Mouse (Mus musculus): ENCODE data around the gene Exoc3l4. TPM values are rescaled to one million over a fixed set of nuclear protein-coding genes. Genes with fewer than 3 reads are reported as not detected.

The Exoc3l4 gene
- total RNA-seq, 2 experiments from 2014 or later: not detected

DNA sequence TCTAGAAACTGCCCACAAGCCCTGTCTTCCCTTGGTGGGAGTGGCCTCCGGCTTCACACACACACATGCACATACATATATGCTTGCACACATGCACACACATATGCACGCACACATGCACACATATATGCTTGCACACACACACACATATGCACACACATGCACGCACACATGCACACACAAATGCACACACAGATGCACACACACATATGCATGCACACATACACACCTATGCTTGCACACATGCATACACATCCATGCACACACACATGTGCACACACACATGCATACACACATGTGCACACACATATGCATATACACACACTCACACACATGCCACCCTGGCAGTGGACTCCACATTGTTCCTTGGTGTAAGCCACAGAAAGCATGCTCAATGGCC is 57.6 kb downstream of the Exoc3l4 start:
- no peak for ATAC-seq (replicated peaks; ENCODE audit: low FRiP score, low TSS enrichment, poor library complexity, severe bottlenecking)

DNA sequence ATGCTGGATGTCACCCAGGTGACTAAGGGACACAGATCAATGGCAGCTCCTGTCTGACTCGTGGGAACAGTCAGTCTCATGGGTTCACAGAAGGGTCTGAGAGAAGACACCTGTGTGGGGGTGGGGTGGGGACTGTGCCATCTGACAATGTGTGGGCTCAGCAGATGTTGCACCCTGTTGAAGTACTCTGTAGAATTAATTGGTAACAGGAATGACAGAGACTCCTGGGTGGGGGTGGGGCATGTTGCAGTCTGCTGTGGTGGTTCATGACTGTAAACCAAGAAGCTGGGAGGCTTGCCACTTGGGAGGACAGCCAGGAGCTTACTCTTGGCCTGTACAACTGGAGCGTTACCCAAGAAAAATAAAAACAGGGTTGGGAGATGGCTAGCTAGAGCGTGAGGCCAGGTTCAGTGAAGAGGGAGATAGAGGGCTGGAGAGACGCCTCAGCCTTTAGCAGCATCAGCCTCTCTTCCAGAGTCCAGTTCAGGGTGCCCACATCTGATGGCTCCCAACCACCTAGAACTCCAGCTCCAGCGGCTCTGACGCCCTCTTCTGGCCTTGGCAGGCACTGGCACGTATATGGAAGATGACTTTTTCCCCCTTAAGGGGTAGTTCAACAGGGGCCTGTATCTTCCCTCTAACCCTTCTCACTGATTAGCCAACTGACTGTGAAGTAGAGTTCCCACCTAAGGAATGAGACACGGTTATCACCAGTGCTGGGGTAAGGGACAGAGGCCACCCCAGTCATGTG is 58.3 kb downstream of the Exoc3l4 start:
- ATAC-seq (replicated peaks; ENCODE audit: low FRiP score, low TSS enrichment, poor library complexity, severe bottlenecking): peak; percentile 39; the same call in 1 of the 2 replicates

DNA sequence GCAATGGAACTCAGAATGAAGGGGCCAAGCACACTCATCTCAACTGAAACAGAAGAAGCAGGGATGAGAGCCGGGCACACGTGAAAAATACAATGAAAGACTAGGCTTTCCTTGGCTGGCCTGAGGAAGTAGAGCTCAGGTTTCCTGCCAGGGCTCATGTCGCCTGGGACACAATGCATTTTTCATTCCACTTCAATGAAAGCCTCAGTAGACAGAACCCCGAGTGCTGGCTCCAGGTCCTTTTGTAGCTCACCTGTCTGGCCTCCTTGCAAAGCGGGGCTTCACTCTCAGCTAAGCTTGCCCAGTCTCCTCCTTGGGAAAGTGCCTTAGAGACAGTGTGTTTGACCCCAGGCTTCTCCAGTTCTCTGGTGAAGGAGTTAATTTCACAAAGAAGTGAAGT is 62.1 kb downstream of the Exoc3l4 start:
- no peak for ATAC-seq (replicated peaks; ENCODE audit: low FRiP score, low TSS enrichment, poor library complexity, severe bottlenecking)

DNA sequence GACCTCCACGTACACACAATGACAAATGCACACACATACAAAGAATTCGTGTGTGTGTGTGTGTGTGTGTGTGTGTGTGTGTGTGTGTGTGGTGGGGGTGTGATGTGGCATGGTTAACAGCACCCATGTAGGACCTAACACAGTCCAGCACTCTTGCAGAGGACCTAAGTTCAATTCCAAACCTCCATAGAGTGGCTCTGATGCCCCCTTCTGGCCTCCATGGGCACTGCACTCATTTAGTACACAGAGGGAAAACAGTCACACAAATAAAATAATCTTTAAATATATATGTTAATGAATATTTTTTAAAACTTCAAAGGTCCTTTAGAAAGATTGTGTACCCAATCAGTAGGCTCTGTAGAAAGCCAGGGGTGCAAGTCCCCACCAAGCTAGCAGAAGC is 63.1 kb downstream of the Exoc3l4 start:
- ATAC-seq (replicated peaks; ENCODE audit: low FRiP score, low TSS enrichment, poor library complexity, severe bottlenecking): peak; percentile 50; the same call in 1 of the 2 replicates

Other genes starting within 250 kb of the Exoc3l4 start
- not detected in 2 replicates for gene 4930595D18Rik, start 232.5 kb upstream of the Exoc3l4 start, total RNA-seq (2014; fragmentation: Nextera tagmentation)
- not detected in 2 replicates for gene 4930595D18Rik, start 232.5 kb upstream of the Exoc3l4 start, total RNA-seq (2017)
- not detected in 2 replicates for gene Amn, start 145.9 kb upstream of the Exoc3l4 start, total RNA-seq (2014; fragmentation: Nextera tagmentation)
- 0.47 TPM in 1 of 2 replicates, not detected in the other for gene Amn, start 145.9 kb upstream of the Exoc3l4 start, total RNA-seq (2017)
- 7.9 and 11.5 TPM in 2 replicates for gene Cdc42bpb, start 39.3 kb upstream of the Exoc3l4 start, total RNA-seq (2014; fragmentation: Nextera tagmentation)
- 2.6 and 9.6 TPM in 2 replicates for gene Cdc42bpb, start 39.3 kb upstream of the Exoc3l4 start, total RNA-seq (2017)
- gene Lbhd2, start 10.2 kb upstream of the Exoc3l4 start, total RNA-seq (2014; fragmentation: Nextera tagmentation): not detected in 2 replicates
- gene Lbhd2, start 10.2 kb upstream of the Exoc3l4 start, total RNA-seq (2017): not detected in 2 replicates
- 163 and 178 TPM in 2 replicates for gene Tnfaip2, start 25.5 kb downstream of the Exoc3l4 start, total RNA-seq (2014; fragmentation: Nextera tagmentation)
- 102 and 149 TPM in 2 replicates for gene Tnfaip2, start 25.5 kb downstream of the Exoc3l4 start, total RNA-seq (2017)
- gene Gm266, start 68.8 kb downstream of the Exoc3l4 start, total RNA-seq (2014; fragmentation: Nextera tagmentation): not detected in 2 replicates
- not detected in 2 replicates for gene Gm266, start 68.8 kb downstream of the Exoc3l4 start, total RNA-seq (2017)
- gene Eif5, start 121.0 kb downstream of the Exoc3l4 start, total RNA-seq (2014; fragmentation: Nextera tagmentation): 212 and 247 TPM in 2 replicates
- 262 and 337 TPM in 2 replicates for gene Eif5, start 121.0 kb downstream of the Exoc3l4 start, total RNA-seq (2017)
- 56.3 and 62.2 TPM in 2 replicates for gene Mark3, start 157.5 kb downstream of the Exoc3l4 start, total RNA-seq (2014; fragmentation: Nextera tagmentation)
- gene Mark3, start 157.5 kb downstream of the Exoc3l4 start, total RNA-seq (2017): 55.2 and 81.3 TPM in 2 replicates

Measured in megakaryocyte-erythroid progenitor cell, adult 5-6 weeks (primary cell).